Mouse (Mus musculus) T-helper 17 cell (primary cell): ENCODE results near the gene Dnajb3.
"Not testable (repeated sequence)": the region's sequence is repeated elsewhere in the genome, so short reads cannot be mapped to it uniquely, and the experiment has no call there.

Experiments used
- in situ Hi-C, 2 experiments: fragments of 300-600 bp; cut with MboI, MseI; formaldehyde crosslinking; loops; 1 replicate in 1 of 2; 2 replicates in 1 of 2; pipeline ENCODE4 v1.15.1; 2025; ENCODE audit warnings: high pct_unique_total_duplicates in 2 of 2

The Dnajb3 gene

DNA sequence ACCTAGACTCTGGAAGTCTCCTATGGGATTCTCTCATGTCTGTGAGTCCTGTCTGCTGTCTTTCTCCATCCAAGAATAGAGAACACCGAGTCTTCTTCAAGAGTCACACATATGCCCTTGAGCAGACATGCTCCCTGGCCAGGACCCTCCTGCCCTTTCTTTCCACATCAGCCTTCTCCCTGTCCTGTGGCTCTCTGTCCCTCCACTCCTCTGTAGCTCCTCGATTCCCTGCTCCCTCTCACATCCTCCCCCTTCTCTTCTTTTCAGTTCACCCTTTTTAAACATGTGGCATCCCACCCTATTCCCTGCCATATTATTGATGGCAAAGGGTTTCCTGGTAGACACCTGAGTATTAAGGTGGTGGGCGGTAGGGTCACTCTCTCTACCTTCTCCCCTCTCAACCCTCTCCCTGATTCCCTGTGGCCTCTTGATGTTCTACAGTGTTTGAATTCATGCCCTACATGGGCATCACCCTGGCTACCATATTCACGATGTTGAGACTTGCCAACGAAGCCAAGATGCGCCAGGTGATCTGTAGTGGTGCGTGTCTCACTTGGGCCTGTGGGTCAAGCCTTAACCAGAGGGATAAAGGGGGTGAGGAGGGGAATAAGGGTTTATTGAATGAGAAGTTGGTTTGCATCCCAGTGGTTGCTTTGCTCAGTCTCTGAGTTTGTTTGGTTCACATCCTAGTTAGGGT lies 26.4 kb upstream of the Dnajb3 start:
- in situ Hi-C loops = no loop called here

DNA sequence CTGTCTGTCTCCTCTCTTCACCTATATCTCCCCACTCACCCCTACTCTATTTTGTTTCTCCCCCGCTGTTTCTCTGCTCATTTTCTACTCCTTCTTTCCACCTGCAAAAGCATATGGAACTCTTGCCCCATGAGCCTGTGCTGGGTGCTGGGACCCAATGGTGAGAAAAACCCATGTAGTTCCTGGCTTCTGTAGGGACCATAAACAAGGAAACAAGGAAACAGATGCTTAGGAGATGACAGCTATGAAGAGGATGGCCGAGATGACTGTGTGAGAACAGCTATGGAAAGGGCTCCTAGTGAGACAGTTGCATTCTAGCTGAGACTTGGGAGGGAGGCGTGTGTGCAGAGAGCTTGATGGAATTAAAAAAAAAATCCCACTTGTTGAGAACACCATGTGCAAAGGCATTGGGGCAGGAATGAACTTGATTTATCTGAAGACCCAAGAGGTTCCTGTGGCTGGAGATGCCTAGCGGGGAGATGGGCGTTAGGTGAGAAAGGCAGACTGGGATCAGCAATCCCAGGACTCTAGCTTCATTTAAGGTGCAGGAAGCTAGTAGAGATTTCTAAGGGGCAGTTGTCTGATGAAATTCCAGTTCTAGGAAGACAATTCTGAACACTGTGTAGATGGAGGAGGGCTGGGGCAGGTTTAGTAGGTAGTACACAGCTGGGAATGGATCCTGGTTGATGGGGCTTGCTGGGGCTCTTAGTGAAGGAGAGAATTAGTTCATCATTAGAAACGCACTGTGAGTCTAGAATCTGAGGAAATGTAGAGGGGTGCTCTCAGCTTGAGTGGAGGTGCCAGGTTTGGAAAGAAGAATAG lies 25.6 kb upstream of the Dnajb3 start:
- in situ Hi-C loops = no loop called here

DNA sequence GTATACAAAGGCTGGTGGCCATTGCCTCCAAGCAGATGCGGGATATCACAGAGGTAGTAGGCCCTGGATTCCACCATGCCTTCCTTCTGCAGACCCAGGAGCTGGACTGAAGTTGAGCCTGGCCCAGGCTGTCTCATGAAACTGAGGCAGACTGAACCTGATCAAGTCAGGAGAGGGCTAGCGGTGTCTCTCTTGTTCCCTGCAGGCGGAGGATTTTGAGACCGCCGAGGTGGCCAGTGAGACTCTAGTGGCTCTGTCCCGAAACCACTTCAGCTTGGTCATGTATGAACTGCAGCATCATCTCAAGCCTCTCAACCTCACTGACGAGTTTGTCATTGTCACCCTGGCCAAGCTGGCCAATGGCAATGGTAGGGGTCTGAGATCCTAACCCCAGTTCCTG lies 24.8 kb upstream of the Dnajb3 start:
- in situ Hi-C loops = no loop called here

DNA sequence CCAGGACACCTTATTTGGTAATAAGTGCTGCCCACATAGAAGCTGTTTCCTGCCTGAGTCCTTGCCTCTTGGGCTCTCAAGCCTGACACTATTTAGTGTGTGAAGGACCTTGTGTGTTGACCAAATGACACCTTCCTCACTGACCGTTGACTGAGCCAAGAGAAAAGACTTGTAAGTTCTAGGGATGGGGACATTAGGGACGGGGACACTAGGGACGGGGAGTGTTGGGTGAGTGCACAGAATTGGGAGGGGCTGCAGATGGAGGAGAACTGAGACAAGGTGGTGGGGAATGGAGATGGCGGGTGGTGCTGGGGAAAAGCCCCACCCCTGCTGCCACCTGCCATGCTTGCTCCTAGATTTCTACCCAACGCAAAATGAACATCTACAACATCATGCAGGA lies 24.4 kb upstream of the Dnajb3 start:
- in situ Hi-C loops = no loop called here

DNA sequence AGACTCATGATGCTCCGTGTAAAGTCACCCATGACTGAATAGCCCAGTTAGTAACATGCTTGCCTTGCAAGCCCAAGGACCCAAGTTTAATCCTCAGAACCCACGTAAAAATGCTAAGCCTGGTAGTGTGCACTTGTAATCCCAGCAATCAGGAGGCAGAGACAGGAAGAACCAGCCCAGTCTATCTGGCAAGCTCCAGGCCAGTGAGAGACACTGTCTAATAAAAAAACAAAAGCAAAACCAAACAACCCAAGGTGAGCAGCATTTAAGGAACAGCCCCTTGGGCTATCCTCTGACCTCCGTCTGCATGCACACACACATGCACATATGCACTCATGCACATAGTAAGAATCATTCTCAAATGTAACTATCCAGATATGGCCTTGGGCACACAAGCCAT lies 24.0 kb upstream of the Dnajb3 start:
- in situ Hi-C loops = no loop called here

DNA sequence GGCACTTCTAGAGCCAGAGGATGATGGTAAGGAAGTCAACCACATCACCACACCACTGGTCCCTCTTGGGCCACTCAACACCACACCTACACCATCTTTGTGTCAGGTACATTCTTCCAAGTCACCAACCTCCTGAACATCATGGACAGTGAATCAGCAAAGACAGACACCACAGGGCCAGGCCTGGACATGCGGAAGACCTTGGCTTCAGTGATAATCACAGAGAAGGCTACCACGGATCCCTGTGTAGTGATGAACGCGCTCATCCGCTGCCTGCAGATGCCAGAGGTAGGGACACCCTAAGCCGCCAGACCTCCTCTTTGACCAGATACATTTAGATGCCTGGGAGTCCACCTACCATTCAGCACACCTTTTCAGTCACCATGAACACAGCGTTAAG lies 22.5 kb upstream of the Dnajb3 start:
- in situ Hi-C loops = no loop called here

DNA sequence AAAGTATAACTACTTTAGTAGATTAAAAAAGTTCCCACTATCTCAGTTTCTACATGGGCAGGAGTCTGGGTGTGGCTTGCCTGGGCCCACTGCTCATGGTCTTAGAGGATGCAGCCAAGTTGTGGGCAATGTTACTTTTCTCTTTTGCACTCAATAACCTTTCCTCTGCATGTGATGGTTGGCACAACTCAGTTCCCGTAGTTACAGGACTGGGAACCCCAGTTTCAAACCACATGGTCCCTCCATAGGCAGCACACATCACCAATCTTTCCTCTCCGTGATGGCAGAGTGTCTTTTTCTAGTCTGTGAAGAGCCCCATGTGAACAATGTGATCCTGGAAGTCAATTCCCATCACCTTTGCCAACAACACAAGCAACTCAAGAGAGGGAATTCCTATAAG lies 21.9 kb upstream of the Dnajb3 start:
- in situ Hi-C loops = no loop called here

DNA sequence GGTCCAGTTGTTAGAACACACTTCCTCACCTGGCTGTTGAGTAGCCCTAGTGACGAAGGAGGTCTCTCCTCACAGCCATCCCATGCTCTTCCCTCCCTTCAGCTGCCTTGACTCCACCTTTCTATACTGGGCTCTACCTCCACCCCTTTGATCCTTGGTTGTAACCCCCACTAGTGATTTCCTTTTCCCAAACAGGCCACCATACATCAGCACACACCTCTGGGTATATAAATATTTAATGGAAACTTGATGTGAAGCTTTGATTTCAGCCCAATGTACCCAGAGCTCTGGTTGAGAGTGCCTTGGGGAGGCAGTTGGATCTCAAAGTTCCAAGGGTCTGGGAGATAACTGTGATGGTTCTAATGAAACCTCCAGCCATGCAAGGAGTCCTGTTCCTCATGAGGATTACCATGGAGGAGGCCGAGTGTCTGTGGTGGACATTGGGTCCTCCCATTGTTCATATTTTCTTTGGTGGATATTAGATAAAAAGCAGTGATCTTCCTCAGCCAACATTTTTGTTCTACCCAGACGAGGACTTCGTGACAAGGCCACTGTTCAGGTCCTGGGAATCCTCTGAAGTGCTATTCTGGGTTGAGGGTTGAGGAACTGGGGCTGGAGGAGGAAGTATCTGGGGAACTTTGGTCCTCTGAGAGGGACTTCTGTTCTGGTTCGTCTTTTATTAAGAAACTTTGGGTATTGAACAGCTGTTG lies 21.2 kb upstream of the Dnajb3 start, which contains the start of gene Mroh2a:
Gene Mroh2a, plus strand, starts transcription at position 317 of the 710 bp plus-strand sequence.
- in situ Hi-C loops = no loop called here

DNA sequence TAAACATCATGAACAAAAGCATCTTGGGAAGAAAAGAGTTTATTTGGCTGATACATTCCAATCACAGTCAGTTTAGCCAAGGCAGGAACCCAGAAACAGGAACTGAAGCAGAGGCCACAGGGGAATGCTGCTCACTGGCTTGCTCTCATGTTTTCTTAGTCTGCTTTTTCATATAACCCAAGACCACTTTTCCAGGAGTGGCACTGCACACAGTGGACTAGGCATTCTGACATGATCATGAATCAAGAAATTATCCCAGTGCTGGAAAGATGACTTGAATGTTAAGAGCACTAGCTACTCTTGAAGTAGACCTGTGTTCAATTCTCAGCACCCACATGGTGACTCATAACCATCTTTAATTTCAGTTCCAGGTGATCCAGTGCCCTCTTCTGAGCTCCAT lies 20.2 kb upstream of the Dnajb3 start:
- in situ Hi-C loops = no loop called here

DNA sequence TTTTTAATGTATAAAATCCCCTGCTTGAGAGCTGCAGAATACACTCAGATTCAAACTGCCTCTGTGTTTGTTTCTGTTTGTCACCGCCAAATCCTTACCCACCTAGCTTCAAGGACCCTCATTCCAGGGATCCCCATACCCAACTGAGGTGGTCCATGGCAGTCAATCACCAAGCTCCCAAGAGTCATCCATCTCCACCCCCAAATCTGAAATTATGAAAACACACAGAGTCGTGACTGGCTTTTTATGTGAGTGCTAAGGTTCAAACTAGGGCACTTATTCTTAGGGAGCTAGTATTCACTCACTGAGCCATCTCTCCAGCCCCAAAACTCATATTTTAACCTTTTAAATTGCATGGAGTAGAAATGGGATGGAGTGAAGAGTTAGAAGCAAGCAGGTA lies 19.7 kb upstream of the Dnajb3 start:
- in situ Hi-C loops = not testable (repeated sequence)

DNA sequence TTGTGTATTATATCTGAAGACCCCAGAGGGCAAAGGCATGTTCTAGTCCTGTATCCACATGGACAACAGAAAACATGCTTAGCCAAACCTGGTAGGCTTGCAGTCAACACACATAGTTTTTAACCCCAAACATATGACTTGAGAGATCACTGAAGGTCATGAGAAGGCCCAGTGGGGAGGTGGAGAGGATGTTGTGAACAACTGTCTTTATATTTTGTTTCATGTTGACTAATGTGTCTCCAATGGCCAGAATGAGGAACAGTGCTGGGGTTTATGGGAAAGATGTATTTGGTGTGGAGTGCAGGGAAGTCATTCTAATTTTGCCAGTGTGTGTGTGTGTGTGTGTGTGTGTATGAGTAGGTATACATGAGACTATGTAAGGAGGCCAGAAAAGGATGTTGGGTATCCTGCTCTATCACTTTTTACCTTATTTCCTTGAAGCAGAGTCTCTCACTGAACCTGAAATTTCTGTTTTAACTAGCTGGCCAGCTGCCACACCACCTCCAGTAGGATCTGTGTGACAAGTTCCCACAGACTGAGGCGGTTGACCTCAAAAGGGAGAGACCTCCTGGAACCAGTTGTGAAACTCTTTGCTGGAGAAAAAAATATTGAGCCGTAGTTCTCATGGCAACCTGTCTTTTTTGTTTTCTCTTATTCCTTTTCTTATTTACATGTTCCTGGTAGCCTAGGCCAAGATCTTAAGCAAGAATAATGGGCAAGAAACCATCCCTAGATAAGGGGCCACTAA lies 18.6 kb upstream of the Dnajb3 start:
- in situ Hi-C loops = no loop called here

DNA sequence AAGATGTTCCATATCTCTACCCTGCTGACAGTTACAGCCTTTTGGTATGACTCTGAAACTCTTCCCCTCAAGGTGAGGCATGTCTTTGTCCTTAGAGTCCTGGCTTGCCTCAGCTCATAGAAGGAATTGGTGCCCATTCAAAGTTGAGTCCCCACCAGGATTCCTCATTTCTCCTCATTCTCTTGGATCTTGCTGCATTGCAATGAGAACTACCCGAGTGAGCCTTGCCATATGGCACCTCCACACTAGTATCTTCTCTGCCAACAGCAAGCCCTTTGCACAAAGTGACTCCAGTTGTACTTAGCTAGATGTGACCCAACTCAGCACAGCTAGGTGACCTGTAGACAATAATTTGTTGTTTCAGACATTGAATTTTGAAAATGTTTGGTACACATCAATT lies 18.0 kb upstream of the Dnajb3 start:
- in situ Hi-C loops = no loop called here

DNA sequence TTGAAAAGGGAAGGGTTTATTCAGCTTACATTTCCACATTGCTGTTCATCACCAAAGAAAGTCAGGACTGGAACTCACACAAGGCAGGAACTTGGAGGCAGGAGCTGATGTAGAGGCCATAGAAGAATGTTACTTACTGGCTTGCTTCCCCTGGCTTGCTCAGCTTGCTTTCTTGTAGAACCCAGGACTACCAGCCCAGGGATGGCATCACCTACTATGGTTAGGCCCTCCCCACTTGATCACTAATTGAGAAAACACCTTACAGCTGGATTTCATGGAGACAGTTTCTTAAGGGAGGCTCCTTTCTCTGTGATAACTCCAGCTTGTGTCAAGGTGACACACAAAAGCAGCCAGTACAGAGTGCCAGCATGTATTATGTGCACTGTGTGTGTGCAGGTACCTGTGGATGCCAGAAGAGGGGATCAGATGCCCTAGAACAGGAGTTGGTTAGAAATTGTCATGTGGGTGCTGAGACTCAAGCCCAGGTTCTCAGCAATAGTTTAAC lies 17.5 kb upstream of the Dnajb3 start:
- in situ Hi-C loops = not testable (repeated sequence)

DNA sequence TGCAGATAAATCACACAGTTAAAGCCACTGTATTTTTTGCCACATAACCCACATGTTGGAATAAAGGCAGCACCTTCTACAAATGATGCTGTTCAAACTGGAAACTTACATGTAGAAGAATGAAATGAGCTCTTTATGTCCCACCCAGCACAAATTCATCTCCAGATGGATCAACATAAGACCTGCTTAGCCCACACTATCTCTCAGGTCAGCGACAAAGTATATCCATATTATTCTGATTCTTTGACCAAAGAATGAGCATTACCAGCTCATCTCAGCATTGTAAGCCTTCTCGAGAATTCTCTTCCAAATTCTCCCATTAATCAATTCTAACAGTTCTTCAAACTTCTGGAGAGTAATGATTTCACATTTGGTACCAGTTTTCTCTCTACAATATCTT lies 16.6 kb upstream of the Dnajb3 start:
- in situ Hi-C loops = no loop called here

DNA sequence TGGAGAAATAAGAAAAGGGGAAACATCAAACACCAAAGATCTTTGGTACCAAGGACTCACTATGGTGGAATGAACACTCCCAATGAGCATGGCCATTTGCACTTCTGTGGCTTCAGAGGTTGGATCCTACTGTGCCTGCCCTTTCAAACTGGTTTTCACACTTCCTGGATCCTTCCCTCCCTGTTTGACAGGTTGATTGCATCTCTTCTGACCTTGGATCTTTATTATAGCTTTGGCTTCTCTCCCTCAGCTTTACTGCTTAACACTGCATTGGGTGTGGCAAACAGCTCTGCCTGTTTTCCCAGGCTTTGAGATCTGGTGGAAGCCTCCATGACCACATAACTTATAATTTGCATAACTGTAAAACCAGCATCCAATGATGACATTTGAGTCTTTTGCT lies 14.8 kb upstream of the Dnajb3 start:
- in situ Hi-C loops = no loop called here

DNA sequence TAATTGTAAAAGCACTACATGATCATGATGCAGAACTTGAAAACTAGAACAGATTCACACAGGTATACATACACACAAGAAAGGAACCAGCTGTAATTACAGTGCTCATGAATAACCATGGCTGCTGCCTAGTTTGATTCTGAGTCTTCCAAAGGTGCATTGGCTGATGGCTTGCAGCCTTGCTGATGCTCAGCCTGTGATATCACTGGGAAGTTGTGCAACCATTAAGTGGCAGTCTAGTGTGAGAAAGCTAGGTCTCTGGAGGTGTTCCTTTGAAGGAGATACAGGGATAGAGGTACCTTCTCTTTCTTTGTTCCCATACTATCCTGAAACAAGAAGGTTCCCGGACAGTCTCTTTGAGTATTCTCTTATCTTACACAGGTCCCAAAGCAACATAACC lies 13.5 kb upstream of the Dnajb3 start:
- in situ Hi-C loops = no loop called here

DNA sequence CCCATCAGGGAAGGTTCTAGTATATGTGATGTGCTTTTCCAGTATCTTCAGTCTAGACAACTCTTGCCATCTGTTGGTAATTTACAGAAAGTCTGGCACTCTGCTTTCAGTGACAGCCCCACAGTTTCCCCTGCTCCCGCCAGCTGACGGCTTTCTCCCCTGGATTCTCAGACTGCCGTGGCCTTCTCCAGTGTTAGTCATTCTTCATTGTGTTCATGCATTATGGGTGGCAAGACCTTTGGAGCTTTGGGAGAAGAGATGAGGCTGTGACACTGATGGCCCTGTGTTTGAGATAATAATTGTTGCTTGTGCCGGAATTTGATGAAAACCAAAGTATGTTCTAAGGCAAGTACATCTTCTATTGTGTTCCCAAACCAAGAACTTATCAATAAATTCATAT lies 13.0 kb upstream of the Dnajb3 start:
- in situ Hi-C loops = no loop called here

DNA sequence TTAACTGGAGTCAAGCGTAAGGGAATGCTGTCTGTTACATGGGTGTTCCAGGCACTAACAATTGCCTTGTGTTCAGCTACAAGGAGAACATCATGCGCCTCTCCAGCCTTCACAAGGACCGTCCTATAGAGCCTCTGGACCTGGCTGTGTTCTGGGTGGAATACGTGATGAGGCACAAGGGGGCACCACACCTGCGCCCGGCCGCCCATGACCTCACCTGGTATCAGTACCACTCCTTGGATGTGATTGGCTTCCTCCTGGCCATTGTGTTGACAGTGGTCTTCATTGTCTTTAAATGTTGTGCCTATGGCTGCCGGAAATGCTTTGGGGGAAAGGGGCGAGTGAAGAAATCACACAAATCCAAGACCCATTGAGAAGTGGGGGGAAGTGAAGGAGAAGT lies 12.5 kb upstream of the Dnajb3 start:
- in situ Hi-C loops = no loop called here

DNA sequence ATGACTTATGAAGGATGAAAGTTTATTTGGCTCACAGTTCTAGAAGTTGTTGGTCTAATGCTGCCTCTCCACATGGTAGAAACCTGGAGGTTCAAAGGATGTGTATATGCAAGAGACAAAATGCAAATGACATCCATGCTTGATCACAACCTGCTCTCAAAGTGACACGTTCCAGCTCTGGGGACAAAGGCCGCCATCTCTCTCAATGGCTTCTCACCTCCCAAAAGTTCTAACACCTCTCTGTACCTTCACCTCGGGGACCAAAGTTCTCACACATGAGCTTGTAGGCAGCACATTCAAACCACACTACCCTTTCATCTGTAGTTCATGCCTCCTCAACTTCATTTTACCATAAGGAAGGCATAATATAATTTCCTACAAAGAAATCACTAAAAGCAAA lies 12.0 kb upstream of the Dnajb3 start:
- in situ Hi-C loops = no loop called here

DNA sequence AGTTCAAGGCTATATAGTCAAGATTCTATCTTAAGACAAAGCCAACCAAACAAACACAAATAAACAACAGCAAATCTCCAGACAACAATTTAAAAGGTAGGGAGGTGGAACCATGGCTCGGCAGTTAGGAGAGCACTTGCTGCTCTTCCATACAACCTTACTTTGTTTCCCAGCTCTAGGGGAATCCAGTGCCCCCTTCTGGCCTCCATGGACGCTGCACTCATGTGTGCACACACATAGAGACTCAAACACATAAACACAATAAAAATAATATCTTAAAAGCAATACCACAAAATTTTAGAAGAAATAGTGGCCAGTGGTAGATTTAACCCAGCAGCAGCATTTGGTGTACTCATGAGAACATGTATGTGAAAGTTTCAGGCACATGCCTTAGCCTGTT lies 11.6 kb upstream of the Dnajb3 start:
- in situ Hi-C loops = no loop called here

DNA sequence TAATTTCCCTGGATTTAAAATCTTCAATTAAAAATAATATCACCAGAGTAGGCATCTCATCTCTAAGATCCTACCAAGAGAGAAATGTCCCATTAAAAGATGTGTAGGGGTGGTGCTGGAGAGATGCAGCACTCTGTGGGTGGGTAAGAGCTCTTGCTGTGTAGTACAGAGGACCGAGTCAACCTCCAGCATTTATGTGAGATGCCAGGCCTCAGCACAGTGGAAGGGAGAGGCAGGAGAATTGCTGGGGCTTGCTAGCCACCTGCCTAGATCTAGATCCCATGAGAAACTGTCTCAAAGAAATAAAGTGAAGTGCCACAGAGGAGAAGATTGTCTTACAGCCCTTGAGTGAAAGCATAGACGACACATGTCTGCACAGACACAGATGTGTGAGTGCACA lies 11.0 kb upstream of the Dnajb3 start:
- in situ Hi-C loops = no loop called here
